Mouse (Mus musculus): ENCODE measurements around the gene Sf3b1.
"Not testable (repeated sequence)": the region's sequence is repeated elsewhere in the genome, so short reads cannot be mapped to it uniquely, and the experiment has no call there.

Sf3b1 gene

DNA sequence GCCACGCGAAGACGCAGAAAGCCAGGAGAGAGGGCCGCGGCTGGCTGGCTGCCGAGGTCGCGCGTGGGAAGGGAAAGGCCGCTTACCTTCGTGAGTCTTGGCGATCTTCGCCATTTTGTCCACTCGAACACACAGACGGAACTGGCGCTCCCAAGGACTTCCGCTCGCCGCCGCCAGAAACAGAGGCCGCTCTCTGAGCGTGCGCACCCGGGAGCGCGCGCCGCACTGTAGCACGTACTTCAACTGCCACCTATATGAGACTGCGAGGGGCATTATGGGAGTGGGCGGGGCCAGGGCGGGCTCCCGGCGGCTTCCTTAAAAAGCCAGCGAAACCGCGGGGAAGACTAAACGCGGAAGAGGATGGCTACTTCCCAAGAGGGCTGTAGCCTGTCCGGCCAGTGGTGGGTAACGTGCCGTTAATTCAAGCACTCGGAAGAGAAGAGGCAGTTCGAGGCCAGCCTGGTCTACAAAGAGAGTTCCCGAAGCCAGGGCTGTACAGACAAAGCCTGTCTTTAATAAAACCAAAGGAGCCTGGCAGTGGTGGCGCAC, at the start of gene Sf3b1:
Gene Sf3b1, minus strand, starts transcription at position 229 of the 549 bp plus-strand sequence.
- peak; percentile 97 for DNase-seq (ENCODE audit: extremely low spot score)

DNA sequence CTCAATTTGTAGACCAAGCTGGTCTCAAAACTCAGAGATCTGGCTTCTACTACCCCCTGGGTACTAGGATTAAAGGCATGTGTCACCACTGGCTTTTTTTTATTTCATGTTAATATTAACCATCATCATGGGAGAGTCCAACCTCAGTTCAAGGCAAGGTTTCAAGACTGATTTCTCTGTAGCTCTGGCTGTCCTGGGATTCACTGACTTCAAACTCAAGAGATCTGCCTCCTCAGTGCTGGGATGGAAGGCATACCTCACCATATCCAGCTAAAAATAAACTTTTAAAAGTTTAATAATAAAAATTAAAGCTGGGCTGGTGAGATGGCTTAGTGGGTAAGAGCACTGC, 49.1 kb upstream of the Sf3b1 start:
- no peak for DNase-seq (ENCODE audit: extremely low spot score)

DNA sequence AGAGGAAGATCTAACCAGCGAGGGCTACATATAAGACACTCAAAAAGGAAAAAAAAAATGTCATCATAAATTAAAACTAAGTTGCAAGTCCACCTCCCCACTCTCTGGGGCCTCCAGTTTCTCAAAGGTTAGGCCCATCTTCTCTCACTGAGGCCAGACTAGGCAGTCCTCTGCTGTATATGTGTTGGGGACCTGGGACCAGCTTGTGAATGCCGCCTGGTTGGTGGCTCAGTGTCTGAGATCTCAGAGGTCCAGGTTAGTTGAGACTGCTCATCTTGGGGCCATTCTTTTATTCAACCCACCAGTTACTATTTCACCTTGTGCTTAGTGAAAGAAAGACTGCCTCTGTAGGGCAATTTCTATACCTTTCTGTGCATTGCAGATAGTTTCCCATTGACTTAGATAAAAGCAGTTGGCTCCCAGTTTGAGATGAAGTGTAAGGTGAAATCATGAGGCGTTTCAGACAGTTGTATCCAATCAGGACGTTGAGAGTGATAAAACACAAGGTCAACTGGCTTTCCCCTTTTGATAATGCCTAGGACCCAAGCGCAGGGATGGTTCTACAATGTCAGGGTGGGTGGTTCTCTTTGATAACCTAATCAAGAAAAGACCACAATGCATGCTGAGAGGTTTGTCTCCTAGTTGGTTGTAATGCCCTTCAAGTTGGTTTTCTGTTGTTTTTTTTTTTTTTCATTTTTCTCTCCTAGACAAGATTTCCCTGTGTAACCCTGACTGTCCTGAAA, 48.5 kb upstream of the Sf3b1 start:
- no peak for DNase-seq (ENCODE audit: extremely low spot score)

DNA sequence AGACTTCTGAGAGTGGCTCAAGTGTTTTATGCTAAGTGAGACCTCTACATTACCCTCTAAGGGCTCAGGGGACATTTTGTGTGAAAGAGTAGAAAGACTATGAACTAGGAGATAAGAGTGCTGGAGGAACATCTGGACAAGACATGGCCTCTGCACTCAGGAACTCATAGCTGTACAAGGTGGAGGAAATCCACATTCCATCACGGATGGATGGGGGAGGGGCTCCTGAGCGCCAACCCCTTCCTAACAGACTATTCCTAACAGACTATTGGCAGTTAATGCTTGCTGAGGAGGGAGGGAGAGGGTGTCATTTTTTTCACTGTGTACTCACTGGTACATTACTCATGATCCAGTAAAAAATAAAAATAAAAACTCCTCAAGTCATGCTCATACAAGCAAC, 47.5 kb upstream of the Sf3b1 start:
- no peak for DNase-seq (ENCODE audit: extremely low spot score)

DNA sequence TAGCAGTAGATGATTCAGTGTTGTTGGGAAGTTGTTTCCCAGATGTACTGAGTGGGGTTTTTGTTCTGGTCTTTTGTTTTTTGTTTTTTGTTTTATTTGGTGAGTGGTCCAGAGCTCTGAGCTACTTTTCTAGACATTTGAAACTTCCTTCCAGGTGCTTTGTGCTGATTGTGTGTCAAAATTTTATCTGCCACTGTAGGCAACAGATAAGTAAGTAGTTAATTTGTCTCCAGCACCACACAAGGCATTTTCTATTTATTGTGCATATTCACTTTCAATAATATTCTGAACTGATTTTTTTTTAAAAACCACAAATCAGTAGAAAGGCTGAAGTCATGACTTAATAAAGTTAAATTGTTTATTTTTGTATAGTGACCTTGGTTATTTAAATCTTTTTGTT, 45.0 kb upstream of the Sf3b1 start:
- DNase-seq (ENCODE audit: extremely low spot score): not testable (repeated sequence)

DNA sequence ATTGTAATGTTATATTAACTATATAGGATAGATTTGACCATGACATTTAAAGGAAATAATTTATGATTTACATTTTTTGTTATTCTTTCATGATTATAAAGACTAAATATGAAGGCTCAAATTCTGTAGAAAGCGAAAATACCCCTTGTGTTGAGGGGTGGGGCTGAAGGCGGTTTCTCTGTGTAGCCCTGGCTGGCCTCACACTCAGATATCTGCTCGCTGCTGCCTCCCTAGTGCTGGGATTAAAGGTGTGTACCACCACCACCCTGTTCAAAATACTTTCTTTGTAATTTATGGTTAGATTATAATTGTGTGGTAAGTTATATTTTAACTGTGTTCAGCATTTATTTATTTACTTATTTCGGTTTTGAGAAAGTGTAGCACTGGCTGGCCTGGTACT, 34.5 kb upstream of the Sf3b1 start:
- no peak for DNase-seq (ENCODE audit: extremely low spot score)

DNA sequence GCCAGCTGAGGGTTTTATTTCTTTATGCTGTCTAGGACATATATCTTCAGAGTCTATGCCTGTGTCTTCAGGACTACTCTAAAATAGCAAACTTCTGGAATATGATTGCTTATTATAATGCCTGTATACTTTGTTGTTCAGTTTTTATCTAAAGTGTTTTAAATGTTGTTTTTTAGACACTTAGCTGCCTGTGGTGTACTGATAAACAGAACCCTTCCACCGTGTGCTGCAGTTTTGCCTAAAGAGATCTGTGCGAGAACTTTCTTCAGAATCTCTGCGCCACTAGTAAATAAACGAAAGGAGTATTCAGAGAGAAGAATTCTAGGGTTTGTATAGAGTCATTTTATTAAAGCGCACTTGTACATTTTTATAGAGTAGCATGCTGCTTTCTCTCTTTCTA, 33.8 kb upstream of the Sf3b1 start:
- DNase-seq (ENCODE audit: extremely low spot score): no peak

DNA sequence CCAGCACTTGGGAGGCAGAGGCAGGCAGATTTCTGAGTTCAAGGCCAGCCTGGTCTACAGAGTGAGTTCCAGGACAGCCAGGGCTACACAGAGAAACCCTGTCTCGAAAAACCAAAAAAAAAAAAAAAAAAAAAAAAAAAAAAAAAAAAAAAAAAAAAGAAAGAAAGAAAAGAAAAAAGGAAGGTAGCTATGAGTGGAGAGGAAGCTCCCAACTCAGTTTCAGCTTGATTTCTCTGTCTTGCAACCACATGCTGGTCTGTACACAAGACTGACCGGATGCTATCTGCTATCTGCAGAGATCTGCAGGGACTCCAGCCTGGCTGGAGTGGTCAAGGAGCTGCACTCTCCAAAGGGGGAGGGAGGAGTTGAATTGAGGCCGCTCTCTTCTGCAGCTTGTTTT, 31.1 kb upstream of the Sf3b1 start:
- DNase-seq (ENCODE audit: extremely low spot score): not testable (repeated sequence)

DNA sequence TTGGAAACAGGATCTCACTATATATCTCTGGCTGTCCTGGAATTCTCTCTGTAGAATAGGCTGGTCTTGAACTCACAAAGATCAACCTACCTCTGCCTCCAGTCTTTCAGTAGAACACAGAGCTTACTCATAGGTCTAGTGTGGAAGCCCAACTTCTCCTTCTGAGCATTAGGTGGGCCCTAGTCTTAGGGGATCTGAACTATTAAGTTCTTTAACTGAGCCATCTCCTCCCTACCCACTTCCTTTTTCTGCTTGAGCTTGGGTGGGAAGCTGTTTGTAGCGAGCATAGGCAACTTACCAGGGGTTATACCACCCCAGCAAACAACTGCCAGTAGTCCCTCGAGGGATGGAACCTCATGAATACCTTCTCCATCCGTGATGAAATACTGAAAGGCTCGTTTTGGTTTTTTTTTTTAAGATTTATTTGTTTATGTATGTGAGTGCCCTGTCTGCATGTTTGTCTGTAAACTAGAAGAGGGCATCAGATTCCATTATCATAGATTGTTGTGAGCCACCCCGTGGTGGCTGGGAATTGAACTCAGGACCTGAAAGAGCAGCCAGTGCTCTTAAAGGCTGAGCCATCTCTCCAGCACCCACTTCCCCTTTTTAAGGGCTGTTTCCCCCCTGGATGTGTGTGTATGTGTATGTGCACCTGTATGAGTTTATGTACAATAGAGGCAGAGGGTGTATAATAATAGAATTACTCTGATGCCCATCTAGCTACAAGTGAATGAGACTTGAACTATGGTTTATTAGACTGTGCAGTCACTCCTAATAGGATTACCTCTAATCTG, 28.2 kb upstream of the Sf3b1 start:
- no peak for DNase-seq (ENCODE audit: extremely low spot score)

DNA sequence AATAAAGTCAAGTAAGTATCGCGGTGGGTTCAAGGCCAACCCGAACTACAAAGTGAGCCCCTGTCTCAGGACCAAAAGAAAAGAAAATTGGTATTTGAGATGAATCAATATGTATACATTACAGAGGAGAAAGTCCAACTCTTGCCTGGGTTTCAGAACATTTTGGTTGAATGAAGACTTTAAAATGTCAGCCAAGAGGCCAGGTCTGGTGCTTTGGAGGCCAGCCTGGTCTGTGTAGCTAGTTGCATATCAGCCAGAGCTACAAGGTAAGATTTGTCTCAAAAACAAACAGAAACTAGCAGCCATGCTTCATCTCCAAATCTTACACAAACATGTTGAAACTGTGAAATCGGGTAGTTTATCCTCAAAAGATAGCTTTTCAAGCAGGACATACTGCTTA, 26.3 kb upstream of the Sf3b1 start:
- DNase-seq (ENCODE audit: extremely low spot score): no peak

DNA sequence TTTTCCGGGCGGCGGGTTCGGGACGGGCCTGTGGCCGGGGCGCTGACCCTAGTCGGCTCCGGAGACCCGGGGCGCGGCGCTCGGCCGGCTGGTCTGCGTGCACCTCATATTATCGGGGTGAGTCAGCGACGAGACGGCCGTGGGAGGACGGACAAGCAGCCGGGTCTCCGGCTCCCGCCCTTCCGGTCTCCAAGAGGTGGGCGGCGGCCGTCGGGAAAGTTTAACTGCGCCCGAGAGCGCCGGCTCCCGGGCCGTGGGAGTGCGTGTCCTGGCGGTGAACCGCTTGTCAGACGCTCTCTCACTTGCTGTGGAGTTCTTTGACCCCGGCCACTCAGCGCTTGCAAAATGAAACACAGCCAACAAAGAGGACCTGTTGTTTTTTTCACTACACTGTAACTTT, 25.7 kb upstream of the Sf3b1 start:
- DNase-seq (ENCODE audit: extremely low spot score): no peak

DNA sequence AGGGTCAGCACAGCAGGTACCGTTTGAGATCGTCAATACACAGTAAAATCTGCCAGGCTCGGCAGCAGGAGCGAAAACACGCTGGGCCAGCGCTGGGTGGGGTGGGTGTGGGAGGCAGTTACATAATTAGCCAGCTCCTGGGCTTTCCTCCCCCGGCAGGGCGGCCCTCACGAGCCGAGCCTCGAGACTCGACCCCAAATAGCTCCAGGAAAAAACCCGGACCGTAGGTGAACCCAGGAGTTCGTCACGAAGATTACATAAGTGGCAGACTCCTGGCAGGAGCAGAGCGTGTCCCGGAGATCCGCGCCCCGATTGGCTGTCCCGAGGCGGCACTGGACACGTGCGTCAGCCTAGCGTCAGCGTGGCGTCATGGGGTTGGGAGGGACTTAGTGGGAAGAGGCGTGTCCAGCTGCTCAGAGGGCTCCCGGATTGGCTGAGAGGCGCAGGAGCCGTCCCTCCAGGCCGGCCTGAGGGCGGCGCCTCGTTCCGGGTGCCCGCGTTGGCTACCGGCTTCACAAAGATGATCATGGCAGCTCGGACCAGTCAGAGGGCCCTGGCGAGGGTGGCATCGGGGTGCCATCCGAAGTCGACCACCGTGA, 25.2 kb upstream of the Sf3b1 start, which contains the start of gene Coq10b:
Gene Coq10b, plus strand, starts transcription at position 416 of the 599 bp plus-strand sequence.
- DNase-seq (ENCODE audit: extremely low spot score): peak; percentile 99

DNA sequence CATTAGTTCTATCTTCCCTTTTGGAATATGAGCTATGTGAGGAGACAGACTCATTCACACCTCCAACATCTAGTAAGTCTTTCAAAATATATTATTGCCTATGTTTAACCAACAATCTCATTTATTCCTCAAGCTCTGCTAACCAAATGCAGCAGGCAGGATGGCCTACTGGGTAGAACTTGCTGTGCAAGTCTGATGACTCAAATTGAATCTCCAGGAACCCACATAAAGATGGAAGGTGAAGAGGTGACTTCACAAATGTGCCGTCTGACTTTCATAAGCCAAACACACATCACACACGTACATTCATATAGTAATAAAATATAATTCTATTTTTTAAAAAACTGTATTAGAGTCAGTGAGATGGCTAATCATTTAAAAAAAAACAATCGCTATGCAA, 24.4 kb upstream of the Sf3b1 start:
- DNase-seq (ENCODE audit: extremely low spot score): no peak

DNA sequence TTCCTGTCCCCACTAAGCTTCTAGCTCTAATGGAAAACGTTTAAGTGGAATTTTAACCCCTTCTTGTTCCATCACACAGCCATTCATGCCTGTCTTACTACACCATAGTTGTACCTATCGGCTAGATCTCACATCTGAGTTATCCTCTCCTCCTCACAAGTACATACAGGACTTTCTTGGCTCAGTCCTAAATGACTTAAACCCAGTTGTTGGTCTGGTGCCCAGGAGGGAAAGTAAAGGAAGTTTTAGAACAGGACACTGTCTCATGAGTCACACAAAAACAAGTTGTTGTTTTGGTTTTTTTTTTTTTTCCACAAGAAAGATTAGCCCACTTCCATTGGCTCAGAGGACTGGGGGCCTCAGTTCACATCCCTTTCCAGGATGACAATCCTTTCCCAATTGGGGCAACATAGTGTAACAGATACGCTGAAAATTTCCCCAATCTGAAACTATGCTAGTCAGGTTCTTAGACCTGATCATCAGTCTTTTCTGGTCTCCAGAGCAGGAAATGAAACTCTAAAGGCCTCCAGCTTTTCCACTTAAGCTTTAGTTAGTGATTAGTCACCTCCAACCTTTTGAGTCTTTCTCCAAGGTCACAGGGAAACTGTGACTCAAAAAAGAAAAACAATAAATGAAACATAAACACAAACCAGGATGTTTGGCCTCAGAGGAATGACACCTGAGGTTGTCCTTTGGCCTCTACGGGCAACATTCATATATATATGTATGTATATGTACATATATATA, 21.7 kb upstream of the Sf3b1 start:
- DNase-seq (ENCODE audit: extremely low spot score): no peak

DNA sequence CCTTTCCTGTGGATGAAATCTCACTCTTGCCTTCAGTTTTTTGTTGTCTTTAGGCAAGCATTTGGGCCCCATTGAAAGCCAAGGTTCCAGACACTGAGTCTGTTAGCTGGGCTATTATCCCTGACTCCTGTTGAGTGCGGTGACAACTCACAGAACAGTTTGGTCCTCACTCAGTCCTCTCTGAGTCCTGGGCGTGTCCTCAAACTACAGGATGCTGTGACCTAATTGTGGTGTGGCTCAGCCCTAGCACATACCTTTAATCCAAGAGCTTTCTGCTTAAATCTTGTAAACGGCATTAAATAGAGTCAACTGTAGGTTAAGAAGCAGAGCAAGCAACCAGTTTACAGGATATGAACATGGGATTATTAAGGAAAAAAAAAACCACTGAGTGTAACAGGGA, 15.9 kb upstream of the Sf3b1 start:
- no peak for DNase-seq (ENCODE audit: extremely low spot score)

DNA sequence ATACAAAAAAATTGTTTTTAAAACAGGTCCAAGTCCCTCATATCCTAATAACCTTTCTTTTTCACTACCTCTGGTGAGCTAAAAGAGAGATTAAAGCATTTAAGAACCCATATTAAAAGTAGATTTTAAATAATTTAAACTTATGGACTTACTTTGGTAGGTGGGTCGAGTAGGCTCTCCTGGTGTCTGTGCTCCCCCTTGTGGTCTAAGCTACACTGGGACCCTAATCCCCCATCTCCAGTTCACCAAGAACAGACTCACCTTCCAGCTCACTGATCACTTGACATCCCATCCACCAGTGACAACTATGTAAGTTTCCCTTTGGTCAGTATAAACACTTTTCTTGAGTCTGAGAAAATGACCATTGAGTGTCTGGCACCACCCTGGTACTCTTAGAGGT, 15.0 kb upstream of the Sf3b1 start:
- DNase-seq (ENCODE audit: extremely low spot score): no peak

DNA sequence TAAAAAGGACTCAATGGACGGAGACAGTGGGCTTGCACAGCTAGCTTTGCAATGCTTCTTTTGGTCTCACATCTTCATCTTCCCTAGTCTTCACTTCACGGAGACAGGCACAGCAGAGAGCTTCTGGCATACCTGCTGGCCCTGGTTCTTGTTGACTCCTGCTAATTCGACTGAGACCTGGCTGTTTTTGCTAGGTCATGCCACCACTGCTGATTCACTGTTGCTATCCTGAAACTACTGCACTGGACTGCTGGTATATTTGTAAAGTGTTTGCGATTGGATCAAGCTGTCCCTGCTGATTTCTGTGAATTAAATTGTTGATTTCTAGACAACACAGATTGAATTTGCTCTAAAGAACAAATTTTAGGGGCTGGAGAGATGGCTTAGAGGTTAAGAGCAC, 14.4 kb upstream of the Sf3b1 start:
- DNase-seq (ENCODE audit: extremely low spot score): no peak

DNA sequence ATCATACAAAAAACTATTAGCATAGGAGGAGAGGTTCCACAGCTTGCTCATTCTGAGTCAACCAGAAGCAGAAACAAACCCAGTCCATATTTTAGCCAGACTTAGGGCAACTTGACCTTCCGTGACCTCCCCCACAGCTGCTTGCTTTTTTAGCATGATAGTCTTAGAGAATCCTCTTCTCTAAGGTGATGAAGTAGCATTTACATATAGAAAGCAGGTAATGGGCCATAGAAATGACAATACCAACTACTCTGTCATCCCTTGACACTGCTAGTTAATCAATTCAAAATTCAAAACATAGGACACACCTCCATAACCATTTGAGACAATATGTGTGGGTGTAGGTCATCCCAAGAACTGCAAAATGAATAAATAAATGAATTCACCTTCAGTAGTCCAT, 12.7 kb upstream of the Sf3b1 start:
- DNase-seq (ENCODE audit: extremely low spot score): no peak

DNA sequence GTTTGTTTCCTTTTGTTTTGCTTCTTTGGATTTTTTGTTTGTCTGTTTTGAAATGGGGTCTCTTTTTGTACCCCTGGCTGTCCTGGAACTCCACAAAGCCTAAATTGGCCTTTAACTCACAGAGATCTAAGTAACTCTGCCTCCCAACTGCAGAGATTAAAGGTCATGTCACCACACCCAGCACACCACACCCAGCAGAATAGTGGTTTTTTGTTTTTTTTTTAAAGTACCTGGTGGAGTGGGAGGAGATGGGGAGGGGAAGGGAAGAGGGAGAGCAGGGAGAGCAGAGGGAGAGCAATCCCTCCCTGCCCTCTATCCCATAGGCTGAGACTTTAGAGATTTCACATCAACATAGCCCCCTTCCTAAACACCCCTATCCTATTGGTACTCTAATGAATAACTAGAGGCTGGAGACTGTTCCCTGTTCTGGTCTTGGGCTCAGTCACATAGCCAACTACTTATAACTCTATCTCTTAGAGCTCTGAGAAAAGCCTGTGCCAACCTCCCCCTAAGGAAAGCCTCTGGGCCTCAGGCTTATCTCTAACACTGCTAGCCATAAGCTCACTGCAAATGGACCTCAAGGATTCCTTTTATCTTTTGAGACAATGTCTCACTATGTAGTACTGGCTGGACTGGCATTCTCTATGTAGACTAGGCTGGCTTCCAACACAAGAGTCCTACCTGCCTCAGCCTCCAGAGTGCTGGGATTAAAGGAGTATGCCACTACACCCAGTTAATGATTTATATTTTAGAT, 3.9 kb upstream of the Sf3b1 start:
- DNase-seq (ENCODE audit: extremely low spot score): no peak

DNA sequence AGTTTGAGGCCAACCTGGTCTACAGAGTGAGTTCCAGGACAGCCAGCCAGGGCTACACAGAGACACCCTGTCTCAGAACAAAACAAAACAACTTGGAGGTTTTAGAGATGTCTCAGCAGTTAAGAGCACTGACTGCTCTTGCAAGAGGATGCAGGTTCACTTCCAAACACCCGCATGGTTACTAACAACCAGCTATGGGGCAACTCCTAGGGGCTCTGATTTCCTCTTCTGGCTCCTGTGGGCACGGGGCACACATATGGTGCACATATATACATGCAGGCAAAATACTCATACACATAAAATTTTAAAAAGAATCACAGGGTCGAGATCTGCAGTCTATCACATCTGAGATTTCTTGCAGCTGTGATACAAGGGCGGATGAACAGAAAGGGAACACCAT, 2.2 kb upstream of the Sf3b1 start:
- DNase-seq (ENCODE audit: extremely low spot score): no peak

DNA sequence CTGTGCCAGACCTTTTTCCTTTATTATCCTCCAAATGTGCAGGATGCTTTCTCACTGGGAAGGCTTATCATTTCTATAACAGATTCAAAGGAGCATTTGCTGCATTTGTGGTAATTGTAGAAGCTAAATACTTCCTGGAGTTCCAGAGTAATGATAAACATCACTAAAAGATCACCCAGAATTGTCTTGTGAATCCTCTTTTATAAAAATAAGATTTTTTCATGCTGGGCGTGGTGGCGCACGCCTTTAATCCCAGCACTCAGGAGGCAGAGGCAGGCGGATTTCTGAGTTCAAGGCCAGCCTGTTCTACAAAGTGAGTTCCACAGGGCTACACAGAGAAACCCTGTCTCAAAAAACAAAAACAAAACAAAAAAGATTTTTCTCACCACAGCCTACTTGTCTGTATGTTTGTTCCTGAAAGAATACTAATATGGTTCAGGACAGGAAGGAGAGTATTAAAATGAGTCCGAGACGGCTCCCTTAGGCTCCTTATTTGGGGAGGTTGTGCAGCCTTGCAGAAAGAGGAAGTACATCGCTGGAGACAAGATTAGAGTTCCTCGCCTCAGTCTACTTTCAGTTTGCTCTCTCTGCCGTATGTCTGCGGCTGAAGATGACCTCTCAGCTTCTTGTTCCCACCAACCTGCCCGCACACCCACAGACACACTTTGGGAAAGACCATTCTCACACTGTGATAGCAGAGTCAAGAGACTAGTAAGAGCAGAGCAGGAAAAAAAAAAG, 1.4 kb upstream of the Sf3b1 start:
- DNase-seq (ENCODE audit: extremely low spot score): no peak
